Mouse (Mus musculus): ENCODE results near the gene Stx16.

DNA sequence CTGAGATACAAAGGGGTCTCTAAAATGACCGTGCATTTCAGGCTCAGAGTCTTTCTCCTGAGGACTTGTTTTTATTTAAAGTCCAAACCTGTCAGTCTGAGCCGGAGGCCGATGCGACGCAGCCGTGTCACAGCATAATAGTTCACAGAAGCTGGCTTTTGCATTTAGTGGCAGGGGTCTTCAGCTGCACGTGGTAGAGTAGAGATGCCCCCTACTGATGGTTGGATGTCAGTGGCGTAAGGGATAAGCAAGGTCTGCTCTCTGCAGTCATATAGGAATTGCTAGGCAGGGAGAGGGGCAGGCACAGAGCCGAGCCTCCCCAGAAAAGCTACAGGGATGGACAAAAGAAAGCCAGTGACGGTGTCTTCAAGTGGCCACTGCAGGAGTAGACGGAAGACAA lies 42.0 kb downstream of the Stx16 start:
- no peak for TF ChIP-seq GATA1 (IDR thresholded peaks at IDR 0.05; ENCODE audit: low read length)
- no peak for TF ChIP-seq TAL1 (IDR thresholded peaks at IDR 0.05; ENCODE audit: low read length)

Measured in erythroblast, embryonic 14.5 days (primary cell).